Mouse (Mus musculus): Measurements from ENCODE around the gene Zranb2. TPM values are rescaled to one million over a fixed set of nuclear protein-coding genes. Genes with fewer than 3 reads are reported as not detected.
A peak's percentile ranks its signal among the peaks of the same experiment; 100 is the strongest.

Zranb2 gene
- polyA plus RNA-seq, 1 experiment from 2014 or later: 120 TPM

DNA sequence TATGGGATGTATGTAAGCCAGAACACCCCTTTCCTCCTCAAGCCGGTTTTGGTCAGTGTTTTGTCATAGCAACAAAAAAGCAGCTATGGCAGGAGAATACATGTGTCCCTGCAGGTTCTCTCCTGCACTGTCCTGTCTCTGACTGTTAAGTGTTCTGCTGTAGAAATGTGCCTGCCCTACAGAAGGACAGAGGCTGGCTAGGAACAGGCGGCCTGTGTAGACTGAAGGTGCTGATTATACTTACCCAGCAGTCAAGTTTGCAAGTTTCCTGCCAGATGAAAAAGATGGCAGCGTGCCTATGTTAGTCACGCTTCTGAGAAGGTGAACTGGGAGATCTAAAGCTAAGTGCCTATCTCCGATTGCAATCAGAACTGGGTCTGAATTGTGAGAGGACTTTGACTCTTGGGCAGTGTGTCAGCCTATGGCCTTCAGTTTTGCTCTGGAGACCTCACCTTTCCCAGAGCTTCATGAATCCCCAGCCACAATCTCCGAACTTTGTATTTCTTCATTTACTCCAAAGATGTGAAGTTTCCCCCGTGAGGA lies 63.9 kb downstream of the Zranb2 start:
- H3K27ac ChIP-seq (replicated peaks; ENCODE audit: low read depth, low read length): no peak overlapping the region
- H3K9me3 ChIP-seq (ENCODE audit: control insufficient read depth, low read length): no peaks in the 10 kb centered on the region
- no peak overlapping the region for H3K4me3 ChIP-seq (replicated peaks; ENCODE audit: low read depth, low read length)
- ATAC-seq (ENCODE audit: low FRiP score, low TSS enrichment) (no peak), DNase-seq (no peak)
- no peaks in the 10 kb centered on the region for H3K4me1 ChIP-seq (ENCODE audit: control insufficient read depth, insufficient read depth, low read length)
- no peaks in the 10 kb centered on the region for H3K27me3 ChIP-seq (ENCODE audit: control insufficient read depth, insufficient read depth, low read length)
- no peak overlapping the region for H3K4me2 ChIP-seq (ENCODE audit: low read length)
- H3K36me3 ChIP-seq (ENCODE audit: control insufficient read depth, insufficient read depth, low read length): no peaks in the 10 kb centered on the region
- 82% methylated on average over 7 of the region's 7 CpGs for WGBS
- no peak overlapping the region for H3K9ac ChIP-seq (replicated peaks; ENCODE audit: low read length)

MicroRNAs within 50 kb of the gene (microRNA counts, 519-probe panel; counts per million panel counts)
- not detected for microRNA mmu-miR-186

Small RNA genes lying within 50 kb of the gene (microRNA-seq; reads per million reads assigned to microRNA genes)
- gene Mir186: 1,013 reads per million, percentile 82 among the genes with 10 or more reads in this experiment

Other genes with a start within 250 kb of the Zranb2 start
- gene Ptger3, start 32.7 kb downstream of the Zranb2 start, polyA plus RNA-seq (2014; fragmentation: Nextera tagmentation; extraction: Ambion mirVana): 2.0 and 2.6 TPM in 2 replicates